ENCODE assay signal across 20 mouse cellular contexts in genomic region chr11:42178296-42178695, GRCm38 (mm10). TPM values are rescaled to one million over a fixed set of nuclear protein-coding genes. Genes with fewer than 3 reads are reported as not detected.
A peak's percentile ranks its signal among the peaks of the same experiment; 100 is the strongest.
DNase-seq lines count a peak whose midpoint lies in the region; ATAC-seq and TF ChIP-seq lines count a peak whose summit lies in the region.
"Had no signal": no experiment of that assay in that cellular context is flagged by ENCODE, and none has a peak within 500 bp of the region (broad histone marks: within the 10 kb centered on the region; RNA-seq: fewer than 3 reads in every experiment).

No protein-coding gene starts in this region.

- ATAC-seq in kidney, postnatal 0 days (replicated peaks; ENCODE audit: low FRiP score, low read depth), result no peak
- ATAC-seq: inflammation-experienced regulatory T-cells, adult 6 months had no signal

- intact Hi-C loops in gastrocnemius, adult 2 months (cut with DNase I), result no loop called here
- intact Hi-C loops in gastrocnemius, postnatal 14 days (cut with DNase I; ENCODE audit: low total_unique reads), result no loop called here

- no peaks in the 10 kb centered on the region for H3K9me3 ChIP-seq in kidney, postnatal 0 days (replicated peaks; ENCODE audit: low read length)
- no peaks in the 10 kb centered on the region for H3K9me3 ChIP-seq in MEL (replicated peaks; ENCODE audit: insufficient read depth, low read length)
- H3K9me3 ChIP-seq: liver, embryonic 13.5 days; megakaryocyte, embryonic 14.5 days; neural tube, embryonic 15.5 days had no signal

- no peak overlapping the region for H3K4me3 ChIP-seq in gastrocnemius, adult 2 months
- no peak overlapping the region for H3K4me3 ChIP-seq in kidney, postnatal 0 days (replicated peaks; ENCODE audit: low read depth, low read length)
- no peak overlapping the region for H3K4me3 ChIP-seq in MEL (ENCODE audit: control insufficient read depth in 1 of 2, insufficient read depth in 1 of 2, low read depth in 2 of 2, low read length in 2 of 2)
- H3K4me3 ChIP-seq: liver, embryonic 13.5 days; megakaryocyte, embryonic 14.5 days; myocyte; neural tube, embryonic 15.5 days had no signal

- 93% methylated on average over 2 of the region's 2 CpGs for WGBS in kidney, postnatal 0 days

- no peak overlapping the region for H3K9ac ChIP-seq in kidney, postnatal 0 days (ENCODE audit: low read depth, low read length)
- no peak overlapping the region for H3K9ac ChIP-seq in MEL (ENCODE audit: control insufficient read depth, low read depth, low read length, poor library complexity, severe bottlenecking)
- H3K9ac ChIP-seq: liver, embryonic 13.5 days; neural tube, embryonic 15.5 days had no signal

- no peak for TF ChIP-seq EP300 in MEL (IDR thresholded peaks at IDR 0.05; ENCODE audit: low read depth in 1 of 2, low read length in 2 of 2)

- 0 out of 2 replicates have a peak, but pooled peaks cover 5% of the 10 kb centered on the region for H3K27me3 ChIP-seq in kidney, postnatal 0 days (ENCODE audit: insufficient read depth, low read length)
- H3K27me3 ChIP-seq in MEL (ENCODE audit: control insufficient read depth in 1 of 2, insufficient read depth in 2 of 2, low read length in 2 of 2), result no peaks in the 10 kb centered on the region; a peak in 1 of 4 replicates
- H3K27me3 ChIP-seq: neural tube, embryonic 15.5 days had no signal

- TF ChIP-seq RAD21 in MEL (IDR thresholded peaks at IDR 0.05; ENCODE audit: low read depth, low read length), result peak; percentile 8

- no peak overlapping the region for H3K4me2 ChIP-seq in kidney, postnatal 0 days (ENCODE audit: low read length)
- H3K4me2 ChIP-seq: liver, embryonic 13.5 days; neural tube, embryonic 15.5 days had no signal

- H3K4me1 ChIP-seq in kidney, postnatal 0 days (replicated peaks; ENCODE audit: insufficient read depth, low read length), result no peaks in the 10 kb centered on the region
- no peaks in the 10 kb centered on the region for H3K4me1 ChIP-seq in MEL (ENCODE audit: control insufficient read depth in 1 of 2, insufficient read depth in 2 of 2, low read length in 2 of 2)
- H3K4me1 ChIP-seq: liver, embryonic 13.5 days had no signal

- DNase-seq in gastrocnemius, adult 2 months, result no peak
- DNase-seq in gastrocnemius, adult 18-20 months (ENCODE audit: low spot score), result no peak
- peak; percentile 44 for DNase-seq in kidney, postnatal 0 days (ENCODE audit: low spot score)
- DNase-seq in kidney, postnatal 10 days, result no peak
- DNase-seq in 3T3-L1 (ENCODE audit: low read depth, low spot score) (peak; percentile 2), MEL (ENCODE audit: low read depth, low spot score) (no peak)
- no peak for DNase-seq in thymus, postnatal 10 days (ENCODE audit: low spot score in 2 of 2)
- DNase-seq in gastrocnemius, postnatal 14 days, result no peak
- DNase-seq: adrenal gland, adult 2 months; cerebellum, adult 9-11 months; heart, adult 18-20 months; heart, postnatal 10 days; liver, embryonic 13.5 days; lung, postnatal 10 days; right cerebral cortex, postnatal 4 days; thymus, postnatal 4 days had no signal

- H3K27ac ChIP-seq in gastrocnemius, adult 2 months, result no peak overlapping the region
- no peak overlapping the region for H3K27ac ChIP-seq in kidney, postnatal 0 days
- H3K27ac ChIP-seq in MEL (ENCODE audit: control insufficient read depth, low read depth, low read length), result no peak overlapping the region
- H3K27ac ChIP-seq: liver, embryonic 13.5 days; neural tube, embryonic 15.5 days had no signal

- TF ChIP-seq POLR2A in MEL (IDR thresholded peaks at IDR 0.05; ENCODE audit: control insufficient read depth in 1 of 2, insufficient read depth in 1 of 2, low read depth in 1 of 2, low read length in 2 of 2, poor library complexity in 1 of 2), result no peak

- peak; percentile 12; the same call in 1 of the 2 replicates for TF ChIP-seq CTCF in gastrocnemius, adult 2 months (IDR thresholded peaks at IDR 0.05)
- TF ChIP-seq CTCF in kidney, postnatal 0 days (IDR thresholded peaks at IDR 0.05; ENCODE audit: low read depth), result peak; percentile 59
- no peak for TF ChIP-seq CTCF in MEL (IDR thresholded peaks at IDR 0.05 in 2 of 3, conservative IDR thresholded peaks at IDR 0.05 in 1 of 3; ENCODE audit: control insufficient read depth in 1 of 3, insufficient read depth in 1 of 3, low read depth in 2 of 3, low read length in 3 of 3, poor library complexity in 1 of 3, severe bottlenecking in 1 of 3)

- H3K36me3 ChIP-seq in kidney, postnatal 0 days (ENCODE audit: insufficient read depth, low read length), result no peaks in the 10 kb centered on the region
- no peaks in the 10 kb centered on the region for H3K36me3 ChIP-seq in MEL (ENCODE audit: control insufficient read depth in 1 of 2, insufficient read depth in 2 of 2, low read length in 2 of 2)
- H3K36me3 ChIP-seq: liver, embryonic 13.5 days; neural tube, embryonic 15.5 days had no signal

- no peaks in the 10 kb centered on the region for H3K79me2 ChIP-seq in MEL (ENCODE audit: control insufficient read depth, insufficient read depth, low read length, poor library complexity)

TF ChIP-seq in MEL, 35 proteins besides CTCF, POLR2A, EP300 and RAD21:
- TF ChIP-seq MAFK (IDR thresholded peaks at IDR 0.05; ENCODE audit: borderline replicate concordance, low read depth, low read length) (no peak), HCFC1 (IDR thresholded peaks at IDR 0.05; ENCODE audit: low read depth, low read length) (no peak), KAT2A (conservative IDR thresholded peaks at IDR 0.05; ENCODE audit: low read depth, low read length) (no peak), SIN3A (IDR thresholded peaks at IDR 0.05; ENCODE audit: low read length) (no peak), NRF1 (IDR thresholded peaks at IDR 0.05; ENCODE audit: insufficient read depth, low read depth, low read length, poor library complexity, severe bottlenecking) (no peak), ZNF384 (IDR thresholded peaks at IDR 0.05; ENCODE audit: low read depth, low read length) (no peak), CHD2 (IDR thresholded peaks at IDR 0.05; ENCODE audit: low read length) (no peak), CHD1 (IDR thresholded peaks at IDR 0.05; ENCODE audit: low read depth, low read length) (no peak), E2F4 (IDR thresholded peaks at IDR 0.05; ENCODE audit: borderline replicate concordance, low read depth, low read length) (no peak), TBP (IDR thresholded peaks at IDR 0.05; ENCODE audit: low read depth, low read length) (no peak), BHLHE40 (IDR thresholded peaks at IDR 0.05; ENCODE audit: borderline replicate concordance, low read depth, low read length) (no peak), JUND (IDR thresholded peaks at IDR 0.05; ENCODE audit: low read depth, low read length) (no peak), MAX (IDR thresholded peaks at IDR 0.05; ENCODE audit: low read length) (no peak), MYC (IDR thresholded peaks at IDR 0.05; ENCODE audit: low read depth, low read length) (no peak), UBTF (IDR thresholded peaks at IDR 0.05; ENCODE audit: borderline replicate concordance, insufficient read depth, low read depth, low read length) (no peak), POLR2AphosphoS2 (IDR thresholded peaks at IDR 0.05; ENCODE audit: low read length) (no peak), TAL1 (IDR thresholded peaks at IDR 0.05; ENCODE audit: low read length) (no peak)

RNA-seq across cellular contexts. Expression of gene Gabra1, which starts 4.4 kb away (rescaled TPM):
- total RNA-seq in gastrocnemius, adult 2 months (2021), result 1 to 10 TPM in 1 of 2 experiments, under 1 TPM in 1; 0.31 to 1.6 TPM
- total RNA-seq in gastrocnemius, adult 18-20 months (2021), result 1 to 10 TPM; 1.2 TPM
- polyA plus RNA-seq in kidney, postnatal 0 days (2015; fragmentation: Nextera tagmentation; extraction: Ambion mirVana), result 0.33 and 0.68 TPM in 2 replicates
- total RNA-seq in MEL (2012; rRNA removed), result not detected in 2 replicates
- not detected for polyA plus RNA-seq in MEL (2012; ENCODE audit: insufficient read depth in 1 of 2, insufficient read length in 2 of 2, low read depth in 1 of 2, low replicate concordance in 2 of 2, missing spikeins in 1 of 2)
- total RNA-seq in gastrocnemius, postnatal 14 days (2021), result 1 to 10 TPM in 1 of 2 experiments, under 1 TPM in 1; 0.91 to 1.2 TPM
- polyA plus RNA-seq: adrenal gland, adult 2 months; inflammation-experienced regulatory T-cells, adult 6 months had no signal

Comparison
In these comparisons a context has a peak if more than half of its experiments do, and no peak if none do; other contexts are left out.
1. DNase-seq: peak in kidney, postnatal 0 days (single experiment) and 3T3-L1 (single experiment); none in gastrocnemius, adult 2 months (single experiment), gastrocnemius, adult 18-20 months (single experiment), kidney, postnatal 10 days (single experiment), MEL (single experiment), thymus, postnatal 10 days (0 of 2) and gastrocnemius, postnatal 14 days (single experiment).
2. CTCF ChIP-seq: peak in gastrocnemius, adult 2 months (single experiment) and kidney, postnatal 0 days (single experiment); none in MEL (0 of 3).